Mouse (Mus musculus): ENCODE measurements at regions not wholly inside any gene's neighbourhood (a gene's known extent, or its start where the extent isn't known, plus 50 kb on each side); places are given as distances from the start of the nearest gene placed in this dataset.
"Not testable (repeated sequence)": the region's sequence is repeated elsewhere in the genome, so short reads cannot be mapped to it uniquely, and the experiment has no call there.

GRCm38 (mm10) chr1:141246125-141246524 is 1000.2 kb downstream of the Kcnt2 start:
- not testable (repeated sequence) for DNase-seq (ENCODE audit: low spot score in 2 of 2)

- no peak for DNase-seq (ENCODE audit: low spot score in 2 of 2)
These were observed 1028.8 kb downstream of the Kcnt2 start for GRCm38 (mm10) chr1:141274738-141275137.

GRCm38 (mm10) chr1:141281513-141281912 is 1035.6 kb downstream of the Kcnt2 start:
- DNase-seq (ENCODE audit: low spot score in 2 of 2) = no peak

GRCm38 (mm10) chr1:141322968-141323367 is 1077.0 kb downstream of the Kcnt2 start:
- no peak for DNase-seq (ENCODE audit: low spot score in 2 of 2)

GRCm38 (mm10) chr1:141338073-141338472 is 1092.1 kb downstream of the Kcnt2 start:
- DNase-seq (ENCODE audit: low spot score in 2 of 2) = no peak

- no peak for DNase-seq (ENCODE audit: low spot score in 2 of 2)
These were observed 1123.5 kb downstream of the Kcnt2 start for GRCm38 (mm10) chr1:141369447-141369846.

GRCm38 (mm10) chr1:141375966-141376365 is 1130.0 kb downstream of the Kcnt2 start:
- no peak for DNase-seq (ENCODE audit: low spot score in 2 of 2)

GRCm38 (mm10) chr1:141401334-141401733 is 1155.4 kb downstream of the Kcnt2 start:
- no peak for DNase-seq (ENCODE audit: low spot score in 2 of 2)

- peak in 1 of 2 experiments; percentile 13 for DNase-seq (ENCODE audit: low spot score in 2 of 2)
These were observed 1183.7 kb downstream of the Kcnt2 start for GRCm38 (mm10) chr1:141429675-141430074.

GRCm38 (mm10) chr1:141430117-141430516 is 1184.2 kb downstream of the Kcnt2 start:
- no peak for DNase-seq (ENCODE audit: low spot score in 2 of 2)

- DNase-seq (ENCODE audit: low spot score in 2 of 2) = no peak
These were observed 1189.5 kb downstream of the Kcnt2 start for GRCm38 (mm10) chr1:141435452-141435851.

- DNase-seq (ENCODE audit: low spot score in 2 of 2) = no peak
These were observed 1194.3 kb downstream of the Kcnt2 start for GRCm38 (mm10) chr1:141440234-141440633.

GRCm38 (mm10) chr1:141450960-141451359 is 1205.0 kb downstream of the Kcnt2 start:
- DNase-seq (ENCODE audit: low spot score in 2 of 2) = no peak

- DNase-seq (ENCODE audit: low spot score in 2 of 2) = no peak
These were observed 1218.6 kb downstream of the Kcnt2 start for GRCm38 (mm10) chr1:141464576-141464975.

Measured in adrenal gland, postnatal 4 days (tissue).